In the genomic region with DNA sequence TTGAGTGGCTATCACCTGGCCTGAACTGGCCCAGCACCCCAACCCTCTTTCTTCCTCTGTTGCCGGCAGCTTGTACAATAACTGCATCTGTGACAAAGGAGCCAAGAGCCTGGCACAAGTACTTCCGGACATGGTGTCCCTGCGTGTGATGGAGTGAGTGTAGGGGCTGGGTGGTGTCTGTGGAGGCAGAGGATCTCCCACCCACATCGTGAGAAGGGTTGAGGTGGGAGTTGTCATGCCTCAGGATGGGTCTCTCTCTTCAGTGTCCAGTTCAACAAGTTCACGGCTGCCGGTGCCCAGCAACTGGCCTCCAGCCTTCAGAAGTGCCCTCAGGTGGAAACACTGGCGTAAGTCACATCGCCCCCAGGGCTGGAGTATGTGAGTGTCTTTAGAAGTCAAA, we compare ENCODE assay signal across 20 mouse cellular contexts. TPM values are rescaled to one million over a fixed set of nuclear protein-coding genes. Genes with fewer than 3 reads are reported as not detected.
DNase-seq lines count a peak whose midpoint lies in the region; ATAC-seq and TF ChIP-seq lines count a peak whose summit lies in the region.
"Had no signal": no experiment of that assay in that cellular context is flagged by ENCODE, and none has a peak within 500 bp of the region (broad histone marks: within the 10 kb centered on the region; RNA-seq: fewer than 3 reads in every experiment).

No protein-coding gene starts in this region.

- no peaks in the 10 kb centered on the region for H3K4me1 ChIP-seq in midbrain, embryonic 11.5 days (ENCODE audit: control insufficient read depth, insufficient read depth, low read length)
- no peaks in the 10 kb centered on the region for H3K4me1 ChIP-seq in midbrain, postnatal 0 days (ENCODE audit: insufficient read depth, low read length)

- ATAC-seq in midbrain, embryonic 11.5 days (ENCODE audit: low FRiP score): no peak
- ATAC-seq in midbrain, postnatal 0 days (ENCODE audit: low FRiP score): no peak
- ATAC-seq: activated CD4-positive, CD25-positive, alpha-beta regulatory T cell, adult 4 months; CD4-positive, CD25-positive, alpha-beta regulatory T cell, adult 4 months; Patski had no signal

- DNase-seq in midbrain, embryonic 11.5 days (ENCODE audit: low spot score, missing footprints): peak; percentile 60
- no peak for DNase-seq in midbrain, postnatal 0 days (ENCODE audit: low spot score)
- DNase-seq: adrenal gland, adult 2 months; adrenal gland, adult 8-10 months; adrenal gland, postnatal 10 days; adrenal gland, postnatal 14 days; adrenal gland, postnatal 25 days; adrenal gland, postnatal 36 days; B cell, adult 2 months; cerebellum, adult 11 months; cerebellum, adult 11-12 months; cerebellum, adult 18-20 months; cerebellum, adult 2 months had no signal

- 88% methylated on average over 8 of the region's 8 CpGs for WGBS in midbrain, embryonic 11.5 days
- 87% methylated on average over 8 of the region's 8 CpGs for WGBS in midbrain, postnatal 0 days

- H3K4me2 ChIP-seq in midbrain, embryonic 11.5 days: no peak overlapping the region
- no peak overlapping the region for H3K4me2 ChIP-seq in midbrain, postnatal 0 days (ENCODE audit: low read depth, low read length, poor library complexity, severe bottlenecking)

- H3K9ac ChIP-seq in midbrain, embryonic 11.5 days (ENCODE audit: low read length): no peak overlapping the region
- H3K9ac ChIP-seq in midbrain, postnatal 0 days (replicated peaks; ENCODE audit: low read length, poor library complexity, severe bottlenecking): no peak overlapping the region

- H3K27me3 ChIP-seq in midbrain, embryonic 11.5 days (ENCODE audit: control insufficient read depth, insufficient read depth, low read length): no peaks in the 10 kb centered on the region
- no peaks in the 10 kb centered on the region for H3K27me3 ChIP-seq in midbrain, postnatal 0 days (ENCODE audit: insufficient read depth, low read length)
- H3K27me3 ChIP-seq: CH12.LX, Patski had no signal

- no peaks in the 10 kb centered on the region for H3K9me3 ChIP-seq in midbrain, embryonic 11.5 days (ENCODE audit: control insufficient read depth, low read length)
- no peaks in the 10 kb centered on the region for H3K9me3 ChIP-seq in midbrain, postnatal 0 days (ENCODE audit: low read length)
- H3K9me3 ChIP-seq: G1E had no signal

- no peak overlapping the region for H3K4me3 ChIP-seq in midbrain, embryonic 11.5 days (ENCODE audit: low read depth, low read length)
- no peak overlapping the region for H3K4me3 ChIP-seq in midbrain, postnatal 0 days (ENCODE audit: low read depth, low read length)

- no peak overlapping the region for H3K27ac ChIP-seq in midbrain, embryonic 11.5 days (ENCODE audit: low read depth, low read length)
- H3K27ac ChIP-seq in midbrain, postnatal 0 days (ENCODE audit: low read depth, low read length): no peak overlapping the region

- TF ChIP-seq CTCF in midbrain, postnatal 0 days (IDR thresholded peaks at IDR 0.05): no peak

- no peaks in the 10 kb centered on the region for H3K36me3 ChIP-seq in midbrain, embryonic 11.5 days (ENCODE audit: control insufficient read depth, insufficient read depth, low read length)
- no peaks in the 10 kb centered on the region for H3K36me3 ChIP-seq in midbrain, postnatal 0 days (ENCODE audit: insufficient read depth, low read length)
- H3K36me3 ChIP-seq: G1E had no signal

RNA-seq across cellular contexts. Expression of a gene that starts 19.2 kb away (rescaled TPM):
- 23.8 and 27.3 TPM in 2 replicates for polyA plus RNA-seq in midbrain, embryonic 11.5 days (2014; fragmentation: Nextera tagmentation; extraction: Ambion mirVana)
- total RNA-seq in midbrain, postnatal 0 days (2014; rRNA removed): 24.6 and 38.0 TPM in 2 replicates
- polyA plus RNA-seq in midbrain, postnatal 0 days (2015; fragmentation: Nextera tagmentation; extraction: Ambion mirVana): 16.7 and 18.2 TPM in 2 replicates

RNA-seq across cellular contexts. Expression of a gene that starts 21.5 kb away (rescaled TPM):
- polyA plus RNA-seq in midbrain, embryonic 11.5 days (2014; fragmentation: Nextera tagmentation; extraction: Ambion mirVana): 41.2 and 43.4 TPM in 2 replicates
- total RNA-seq in midbrain, postnatal 0 days (2014; rRNA removed): 63.8 and 65.8 TPM in 2 replicates
- polyA plus RNA-seq in midbrain, postnatal 0 days (2015; fragmentation: Nextera tagmentation; extraction: Ambion mirVana): 58.5 and 69.5 TPM in 2 replicates

RNA-seq across cellular contexts. Expression of a gene that starts 43.8 kb away (rescaled TPM):
- 0.14 and 0.34 TPM in 2 replicates for polyA plus RNA-seq in midbrain, embryonic 11.5 days (2014; fragmentation: Nextera tagmentation; extraction: Ambion mirVana)
- under 0.01 and 0.09 TPM in 2 replicates for total RNA-seq in midbrain, postnatal 0 days (2014; rRNA removed)
- 0.26 and 0.27 TPM in 2 replicates for polyA plus RNA-seq in midbrain, postnatal 0 days (2015; fragmentation: Nextera tagmentation; extraction: Ambion mirVana)
- total RNA-seq: MEL had no signal
- polyA plus RNA-seq: C2C12, G1E had no signal
